Mouse (Mus musculus): ENCODE measurements around the gene Cplx2. TPM values are rescaled to one million over a fixed set of nuclear protein-coding genes. Genes with fewer than 3 reads are reported as not detected.

Cplx2 gene
- total and polyA plus RNA-seq, 2 experiments from 2014 or later = 31.2 to 106 TPM

DNA sequence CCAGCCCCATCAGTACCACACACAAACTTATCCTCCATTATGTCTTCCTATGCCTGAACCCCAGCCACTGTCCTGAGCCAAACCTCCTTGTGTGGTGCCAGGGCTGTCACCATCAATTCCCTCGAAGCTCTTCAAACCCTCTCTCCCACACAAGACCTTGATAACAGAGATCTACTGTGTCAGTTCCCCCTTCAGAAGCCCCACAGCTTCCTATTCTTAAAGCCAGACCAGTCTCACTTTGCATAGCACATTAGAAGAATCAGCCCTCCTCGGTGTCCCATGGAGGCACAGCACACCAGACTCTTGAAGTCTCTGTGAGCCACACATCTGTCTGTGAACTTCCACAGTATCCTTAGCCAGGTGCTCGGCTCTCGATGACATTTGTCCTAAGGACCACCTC, 41.6 kb downstream of the Cplx2 start:
- no peak overlapping the region for H3K4me3 ChIP-seq (ENCODE audit: low read depth, low read length)
- no peaks in the 10 kb centered on the region for H3K4me1 ChIP-seq (ENCODE audit: insufficient read depth, low read length)
- no peak overlapping the region for H3K27ac ChIP-seq (ENCODE audit: low read depth, low read length)
- WGBS = 82% methylated on average over 4 of the region's 4 CpGs
- no peaks in the 10 kb centered on the region for H3K36me3 ChIP-seq (ENCODE audit: insufficient read depth, low read length)
- H3K4me2 ChIP-seq (ENCODE audit: low read depth, low read length, poor library complexity, severe bottlenecking) = no peak overlapping the region
- H3K27me3 ChIP-seq (ENCODE audit: insufficient read depth, low read length) = no peaks in the 10 kb centered on the region
- DNase-seq (ENCODE audit: low spot score) (no peak), ATAC-seq (ENCODE audit: low FRiP score) (no peak)
- no peaks in the 10 kb centered on the region for H3K9me3 ChIP-seq (ENCODE audit: low read length)
- no peak overlapping the region for H3K9ac ChIP-seq (replicated peaks; ENCODE audit: low read length, poor library complexity, severe bottlenecking)
- no peak for TF ChIP-seq CTCF (IDR thresholded peaks at IDR 0.05)

DNA sequence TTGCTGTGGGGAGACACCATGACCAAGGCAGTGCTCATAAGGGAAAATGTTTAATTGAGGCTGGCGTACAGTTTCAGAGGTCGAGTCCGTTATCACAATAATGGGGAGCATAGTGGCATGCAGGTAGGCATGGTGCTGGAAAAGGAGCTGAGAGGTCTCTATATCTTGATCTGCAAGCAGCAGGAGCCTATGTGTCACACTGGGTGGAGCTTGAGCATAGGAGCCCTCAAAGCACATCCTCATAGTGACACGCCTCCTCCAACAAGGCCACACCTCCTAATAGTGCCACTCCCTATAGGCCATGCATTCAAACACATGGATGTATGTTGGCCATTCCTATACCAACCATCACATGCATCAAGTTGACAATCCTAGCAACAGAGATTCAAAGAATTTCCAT, 43.9 kb downstream of the Cplx2 start:
- H3K36me3 ChIP-seq (ENCODE audit: insufficient read depth, low read length) = no peaks in the 10 kb centered on the region
- no peak for DNase-seq (ENCODE audit: low spot score)
- no peaks in the 10 kb centered on the region for H3K9me3 ChIP-seq (ENCODE audit: low read length)
- no peaks in the 10 kb centered on the region; the same call in 1 of the 2 replicates for H3K4me1 ChIP-seq (ENCODE audit: insufficient read depth, low read length)
- TF ChIP-seq CTCF (IDR thresholded peaks at IDR 0.05) = no peak
- 92% methylated on average over 4 of the region's 4 CpGs for WGBS
- H3K27me3 ChIP-seq (ENCODE audit: insufficient read depth, low read length) = no peaks in the 10 kb centered on the region
- no peak overlapping the region for H3K4me3 ChIP-seq (ENCODE audit: low read depth, low read length)
- H3K27ac ChIP-seq (ENCODE audit: low read depth, low read length) = no peak overlapping the region
- H3K4me2 ChIP-seq (ENCODE audit: low read depth, low read length, poor library complexity, severe bottlenecking) = no peak overlapping the region
- ATAC-seq (ENCODE audit: low FRiP score) = no peak
- H3K9ac ChIP-seq (replicated peaks; ENCODE audit: low read length, poor library complexity, severe bottlenecking) = no peak overlapping the region

DNA sequence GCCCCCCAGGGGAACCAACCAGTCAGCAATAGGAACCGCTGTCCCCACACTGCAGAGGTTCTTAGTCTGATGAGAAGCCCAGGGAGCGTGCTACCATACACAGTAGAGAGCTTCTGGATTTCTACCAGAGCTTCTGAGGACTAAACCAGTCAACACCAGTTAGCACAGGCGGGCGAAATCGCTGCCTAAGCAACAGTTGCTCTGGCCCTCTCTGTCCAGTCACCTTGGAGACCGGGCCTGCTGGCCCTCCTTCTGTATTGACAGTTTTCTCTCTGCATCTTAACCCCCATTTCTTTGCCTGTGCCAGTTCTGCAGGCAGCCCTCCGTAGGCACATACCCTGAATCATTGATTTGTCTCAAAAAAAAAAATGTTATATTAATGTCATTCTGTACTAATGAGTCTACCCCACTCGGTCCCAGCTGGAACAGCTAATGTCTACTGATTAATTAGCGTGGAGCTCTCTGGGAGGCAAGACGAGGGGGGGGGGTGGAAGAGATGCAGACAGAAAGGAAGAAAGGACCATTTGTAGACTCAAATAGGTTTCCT, 47.7 kb downstream of the Cplx2 start:
- Histone ChIP-seq H3K4me3 (ENCODE audit: low read depth, low read length) (no peak overlapping the region), H3K9ac (replicated peaks; ENCODE audit: low read length, poor library complexity, severe bottlenecking) (no peak overlapping the region), H3K27me3 (ENCODE audit: insufficient read depth, low read length) (no peaks in the 10 kb centered on the region), H3K27ac (ENCODE audit: low read depth, low read length) (0 out of 2 replicates have a peak overlapping the region, but pooled peaks have one; percentile 32), H3K4me2 (ENCODE audit: low read depth, low read length, poor library complexity, severe bottlenecking) (no peak overlapping the region), H3K36me3 (ENCODE audit: insufficient read depth, low read length) (no peaks in the 10 kb centered on the region), H3K4me1 (ENCODE audit: insufficient read depth, low read length) (no peaks in the 10 kb centered on the region; the same call in 1 of the 2 replicates), H3K9me3 (ENCODE audit: low read length) (no peaks in the 10 kb centered on the region)
- WGBS = 50% methylated on average over 10 of the region's 10 CpGs
- TF ChIP-seq CTCF (IDR thresholded peaks at IDR 0.05) = no peak
- DNase-seq (ENCODE audit: low spot score) = peak; percentile 74
- ATAC-seq (ENCODE audit: low FRiP score) = peak; percentile 75

DNA sequence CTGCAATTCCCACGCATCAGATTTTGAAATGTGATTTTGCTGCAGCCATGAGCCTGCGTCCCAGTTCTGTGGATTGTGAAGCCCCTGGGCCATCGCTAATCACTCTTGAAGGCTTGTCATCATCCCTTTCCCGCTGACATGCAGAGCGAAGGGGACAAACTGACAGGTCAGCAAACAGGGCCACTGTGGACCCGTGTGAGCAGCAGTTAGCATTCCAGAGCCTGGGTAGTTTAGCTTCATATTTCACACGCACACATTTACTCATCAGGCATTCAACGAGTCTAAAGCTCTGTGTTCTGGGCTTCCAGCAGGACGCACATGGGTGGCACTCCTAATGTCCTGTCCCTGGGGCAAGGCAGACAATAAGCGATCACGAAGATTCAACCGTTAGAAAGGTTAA, 49.1 kb downstream of the Cplx2 start:
- Histone ChIP-seq H3K27me3 (ENCODE audit: insufficient read depth, low read length) (no peaks in the 10 kb centered on the region), H3K27ac (ENCODE audit: low read depth, low read length) (no peak overlapping the region), H3K4me3 (ENCODE audit: low read depth, low read length) (no peak overlapping the region), H3K36me3 (ENCODE audit: insufficient read depth, low read length) (no peaks in the 10 kb centered on the region), H3K4me2 (ENCODE audit: low read depth, low read length, poor library complexity, severe bottlenecking) (no peak overlapping the region), H3K9me3 (ENCODE audit: low read length) (no peaks in the 10 kb centered on the region), H3K9ac (replicated peaks; ENCODE audit: low read length, poor library complexity, severe bottlenecking) (no peak overlapping the region), H3K4me1 (ENCODE audit: insufficient read depth, low read length) (no peaks in the 10 kb centered on the region; the same call in 1 of the 2 replicates)
- WGBS = 70% methylated on average over 12 of the region's 12 CpGs
- no peak for TF ChIP-seq CTCF (IDR thresholded peaks at IDR 0.05)
- DNase-seq (ENCODE audit: low spot score) (no peak), ATAC-seq (ENCODE audit: low FRiP score) (no peak)

DNA sequence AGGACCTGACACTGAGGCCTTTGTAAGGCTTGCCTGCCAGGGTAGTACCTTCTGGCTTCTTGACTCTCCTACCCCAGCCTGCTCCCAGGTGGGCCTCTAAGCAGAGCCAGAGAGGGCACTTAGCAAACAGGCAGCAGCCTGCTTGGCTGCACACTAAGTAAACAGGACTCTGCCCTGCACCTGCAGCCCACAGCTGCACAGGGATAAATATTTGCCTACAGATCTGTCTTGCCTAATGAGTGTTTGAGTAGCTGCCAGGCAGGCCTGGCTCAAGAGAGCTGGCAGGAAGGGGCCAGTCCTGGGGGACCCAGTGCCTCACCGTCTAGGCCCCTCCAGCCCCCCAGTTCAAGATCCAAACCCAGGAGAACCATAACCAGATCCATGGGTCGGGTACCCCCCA, 54.1 kb downstream of the Cplx2 start:
- no peaks in the 10 kb centered on the region for H3K4me1 ChIP-seq (ENCODE audit: insufficient read depth, low read length)
- DNase-seq (ENCODE audit: low spot score) (peak; percentile 29), ATAC-seq (ENCODE audit: low FRiP score) (no peak)
- no peaks in the 10 kb centered on the region for H3K9me3 ChIP-seq (ENCODE audit: low read length)
- no peaks in the 10 kb centered on the region for H3K36me3 ChIP-seq (ENCODE audit: insufficient read depth, low read length)
- 50% methylated on average over 2 of the region's 2 CpGs for WGBS
- no peak for TF ChIP-seq CTCF (IDR thresholded peaks at IDR 0.05)
- H3K9ac ChIP-seq (replicated peaks; ENCODE audit: low read length, poor library complexity, severe bottlenecking) = no peak overlapping the region
- H3K27ac ChIP-seq (ENCODE audit: low read depth, low read length) = no peak overlapping the region
- no peaks in the 10 kb centered on the region for H3K27me3 ChIP-seq (ENCODE audit: insufficient read depth, low read length)
- H3K4me3 ChIP-seq (ENCODE audit: low read depth, low read length) = no peak overlapping the region
- H3K4me2 ChIP-seq (ENCODE audit: low read depth, low read length, poor library complexity, severe bottlenecking) = no peak overlapping the region

DNA sequence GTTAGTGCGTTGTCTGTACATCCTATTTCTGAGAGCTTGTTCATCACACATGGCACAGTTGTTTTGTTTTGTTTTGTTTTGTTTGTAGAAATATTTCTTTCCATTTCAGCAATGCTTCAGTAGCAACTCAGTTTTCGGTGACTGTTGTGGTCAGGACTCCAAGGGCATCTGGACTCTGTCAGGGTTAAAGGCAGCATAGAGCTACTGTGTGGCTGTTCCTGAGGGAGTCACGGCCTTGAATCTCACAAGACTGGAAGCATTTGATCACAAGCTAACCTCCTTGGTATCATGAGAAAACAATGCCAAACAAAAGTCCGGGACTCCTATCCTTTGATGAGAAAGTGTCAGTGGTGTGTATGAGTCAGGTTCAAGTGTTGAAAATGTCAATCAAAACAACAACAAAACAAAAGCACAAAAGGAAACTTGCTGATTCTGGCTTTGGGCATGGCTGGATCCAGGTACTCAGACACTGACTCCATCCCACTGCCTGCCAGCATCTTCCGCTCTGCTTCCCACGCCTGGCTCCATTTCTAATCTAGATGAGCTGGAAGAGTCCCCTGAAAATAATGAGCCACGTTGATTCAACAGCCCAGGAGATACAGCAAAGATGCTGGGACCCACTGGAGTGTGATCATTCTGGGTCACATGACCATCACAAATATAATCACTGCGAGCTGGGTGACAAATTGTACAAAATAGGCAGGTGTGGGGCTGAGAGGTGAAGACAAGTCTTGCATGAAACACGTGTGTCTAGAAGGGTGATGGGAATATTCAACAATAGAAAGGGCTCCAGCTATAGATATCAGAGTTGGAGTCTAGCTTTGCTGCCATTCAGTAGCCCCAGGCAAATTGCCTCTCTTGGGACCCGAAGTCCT, 55.9 kb downstream of the Cplx2 start:
- Histone ChIP-seq H3K4me1 (ENCODE audit: insufficient read depth, low read length) (no peaks in the 10 kb centered on the region), H3K4me2 (ENCODE audit: low read depth, low read length, poor library complexity, severe bottlenecking) (no peak overlapping the region), H3K4me3 (ENCODE audit: low read depth, low read length) (no peak overlapping the region), H3K27me3 (ENCODE audit: insufficient read depth, low read length) (no peaks in the 10 kb centered on the region), H3K27ac (ENCODE audit: low read depth, low read length) (no peak overlapping the region), H3K9ac (replicated peaks; ENCODE audit: low read length, poor library complexity, severe bottlenecking) (no peak overlapping the region), H3K36me3 (ENCODE audit: insufficient read depth, low read length) (no peaks in the 10 kb centered on the region), H3K9me3 (ENCODE audit: low read length) (no peaks in the 10 kb centered on the region)
- 79% methylated on average over 10 of the region's 10 CpGs for whole genome bisulfite sequencing
- DNase-seq (ENCODE audit: low spot score) (no peak), ATAC-seq (ENCODE audit: low FRiP score) (no peak)
- TF ChIP-seq CTCF (IDR thresholded peaks at IDR 0.05) = no peak
